Mouse (Mus musculus): Measurements from ENCODE around the gene Zfp217. TPM values are rescaled to one million over a fixed set of nuclear protein-coding genes. Genes with fewer than 3 reads are reported as not detected.

Zfp217 gene
- polyA plus RNA-seq, 2 experiments, result 2.3 to 4.8 TPM

DNA sequence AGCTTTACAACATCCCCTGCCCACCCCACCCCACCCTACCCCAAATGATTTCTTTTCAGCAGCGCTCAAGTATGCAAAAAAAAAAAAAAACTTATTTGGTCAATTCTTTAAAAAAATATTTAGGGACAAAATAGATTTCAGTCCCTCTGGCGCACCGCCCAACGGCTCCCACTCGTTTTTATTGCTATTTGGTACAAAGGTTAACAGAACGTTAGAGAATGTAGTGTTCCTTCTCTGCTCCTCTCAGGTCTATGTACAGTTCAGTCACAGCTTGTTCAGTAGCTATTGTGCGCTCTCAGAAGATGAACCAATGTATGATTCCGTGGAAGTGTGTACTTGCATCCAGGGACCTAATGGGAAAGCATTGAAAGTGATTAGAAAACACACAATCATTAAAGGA is 37.6 kb downstream of the Zfp217 start:
- Histone ChIP-seq H3K9me3 (ENCODE audit: control insufficient read depth, low read length) (no peaks in the 10 kb centered on the region), H3K4me1 (replicated peaks; ENCODE audit: control insufficient read depth in 2 of 2, insufficient read depth in 2 of 2, low read length in 1 of 2) (no peaks in the 10 kb centered on the region), H3K27me3 (ENCODE audit: control insufficient read depth, insufficient read depth, low read length) (no peaks in the 10 kb centered on the region), H3K4me3 (ENCODE audit: insufficient read depth in 1 of 2, low read depth in 2 of 2, low read length in 2 of 2) (no peak overlapping the region), H3K9ac (replicated peaks) (no peak overlapping the region), H3K4me2 (ENCODE audit: low read depth) (no peak overlapping the region), H3K36me3 (replicated peaks; ENCODE audit: control insufficient read depth, insufficient read depth, low read depth) (peaks cover 64% of the 10 kb centered on the region), H3K27ac (no peak overlapping the region)
- WGBS (ENCODE audit: insufficient replicate concordance), result 82% methylated on average over 8 of the region's 8 CpGs
- no peak for ATAC-seq (ENCODE audit: insufficient read depth)
- no peak for DNase-seq (ENCODE audit: low read depth in 3 of 3, low spot score in 3 of 3)
- no peak for TF ChIP-seq CTCF (IDR thresholded peaks at IDR 0.05; ENCODE audit: low read depth)
- no peak for TF ChIP-seq EP300 (IDR thresholded peaks at IDR 0.05; ENCODE audit: low read depth)

DNA sequence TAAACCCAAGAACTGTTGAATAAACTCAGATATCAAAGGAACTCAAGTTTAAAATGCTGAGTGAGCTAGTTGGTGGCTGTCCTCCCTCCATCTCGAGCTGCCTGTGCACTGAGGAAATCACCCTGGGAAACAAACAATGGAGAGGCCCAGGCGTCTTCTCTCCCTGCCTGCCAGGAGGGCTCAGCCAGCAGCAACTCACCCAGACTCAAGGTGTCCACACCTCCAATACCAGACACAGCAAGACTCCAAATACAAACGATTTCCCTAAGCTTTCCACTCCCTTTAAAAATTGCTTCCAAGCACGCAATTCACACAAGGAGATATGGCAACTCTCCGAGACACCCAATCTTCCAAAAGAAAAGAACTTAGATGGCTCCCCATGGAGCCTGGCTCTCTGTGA is 38.4 kb downstream of the Zfp217 start:
- Histone ChIP-seq H3K4me1 (replicated peaks; ENCODE audit: control insufficient read depth in 2 of 2, insufficient read depth in 2 of 2, low read length in 1 of 2) (no peaks in the 10 kb centered on the region), H3K9me3 (ENCODE audit: control insufficient read depth, low read length) (no peaks in the 10 kb centered on the region), H3K4me3 (ENCODE audit: insufficient read depth in 1 of 2, low read depth in 2 of 2, low read length in 2 of 2) (no peak overlapping the region), H3K9ac (replicated peaks) (no peak overlapping the region), H3K27me3 (ENCODE audit: control insufficient read depth, insufficient read depth, low read length) (no peaks in the 10 kb centered on the region), H3K4me2 (ENCODE audit: low read depth) (no peak overlapping the region), H3K27ac (no peak overlapping the region), H3K36me3 (replicated peaks; ENCODE audit: control insufficient read depth, insufficient read depth, low read depth) (peaks cover 56% of the 10 kb centered on the region)
- ATAC-seq (ENCODE audit: insufficient read depth), result no peak
- WGBS (ENCODE audit: insufficient replicate concordance), result 67% methylated on average over 5 of the region's 5 CpGs
- DNase-seq (ENCODE audit: low read depth in 3 of 3, low spot score in 3 of 3), result no peak
- no peak for TF ChIP-seq CTCF (IDR thresholded peaks at IDR 0.05; ENCODE audit: low read depth)
- TF ChIP-seq EP300 (IDR thresholded peaks at IDR 0.05; ENCODE audit: low read depth), result no peak

DNA sequence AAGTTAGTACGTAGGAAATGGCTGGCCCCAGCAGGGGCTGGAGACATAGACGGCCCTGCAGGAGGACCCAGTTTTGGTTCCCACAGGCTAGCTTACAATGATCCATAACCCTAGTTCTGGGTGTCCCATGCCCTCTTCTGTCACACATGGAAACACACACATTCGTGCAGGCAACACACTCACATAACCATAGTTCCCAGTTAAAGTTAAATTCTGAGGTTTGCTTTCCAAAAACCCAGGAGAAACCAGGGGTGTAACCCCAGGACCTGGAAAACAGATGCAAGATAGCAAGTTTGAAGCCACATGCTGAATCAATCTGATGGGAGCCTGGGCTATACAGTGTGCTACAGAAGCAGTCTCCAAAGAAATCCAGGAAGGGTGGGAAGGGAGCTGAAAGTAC is 40.1 kb downstream of the Zfp217 start:
- peaks cover 39% of the 10 kb centered on the region for H3K36me3 ChIP-seq (replicated peaks; ENCODE audit: control insufficient read depth, insufficient read depth, low read depth)
- H3K4me1 ChIP-seq (replicated peaks; ENCODE audit: control insufficient read depth in 2 of 2, insufficient read depth in 2 of 2, low read length in 1 of 2), result no peaks in the 10 kb centered on the region
- ATAC-seq (ENCODE audit: insufficient read depth), result no peak
- TF ChIP-seq CTCF (IDR thresholded peaks at IDR 0.05; ENCODE audit: low read depth), result no peak
- TF ChIP-seq EP300 (IDR thresholded peaks at IDR 0.05; ENCODE audit: low read depth), result no peak
- no peak for DNase-seq (ENCODE audit: low read depth in 3 of 3, low spot score in 3 of 3)
- H3K9me3 ChIP-seq (ENCODE audit: control insufficient read depth, low read length), result no peaks in the 10 kb centered on the region
- 53% methylated on average over 3 of the region's 3 CpGs for WGBS (ENCODE audit: insufficient replicate concordance)
- H3K4me2 ChIP-seq (ENCODE audit: low read depth), result no peak overlapping the region
- no peak overlapping the region for H3K27ac ChIP-seq
- no peak overlapping the region for H3K4me3 ChIP-seq (ENCODE audit: insufficient read depth in 1 of 2, low read depth in 2 of 2, low read length in 2 of 2)
- no peaks in the 10 kb centered on the region for H3K27me3 ChIP-seq (ENCODE audit: control insufficient read depth, insufficient read depth, low read length)
- no peak overlapping the region for H3K9ac ChIP-seq (replicated peaks)

DNA sequence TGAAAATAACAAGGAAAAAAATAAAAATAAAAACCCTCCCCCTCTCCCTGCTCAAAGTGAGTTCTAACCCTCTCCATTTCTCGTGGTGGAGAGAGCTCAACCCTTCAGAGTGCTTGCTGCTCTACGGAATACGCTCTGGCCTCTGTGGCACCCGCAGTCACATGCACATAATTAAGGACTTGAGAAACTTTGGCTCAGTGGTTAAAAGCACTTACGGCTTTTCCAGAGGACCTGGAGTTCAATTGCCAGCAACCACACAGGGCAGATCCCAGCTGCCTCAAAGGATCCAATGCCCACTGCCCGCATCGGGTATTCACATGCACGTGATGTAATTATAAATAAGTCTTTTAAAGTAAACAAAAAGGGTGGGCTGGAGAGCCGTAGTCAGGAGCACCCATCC is 41.9 kb downstream of the Zfp217 start:
- DNase-seq (ENCODE audit: low read depth in 3 of 3, low spot score in 3 of 3), result no peak

DNA sequence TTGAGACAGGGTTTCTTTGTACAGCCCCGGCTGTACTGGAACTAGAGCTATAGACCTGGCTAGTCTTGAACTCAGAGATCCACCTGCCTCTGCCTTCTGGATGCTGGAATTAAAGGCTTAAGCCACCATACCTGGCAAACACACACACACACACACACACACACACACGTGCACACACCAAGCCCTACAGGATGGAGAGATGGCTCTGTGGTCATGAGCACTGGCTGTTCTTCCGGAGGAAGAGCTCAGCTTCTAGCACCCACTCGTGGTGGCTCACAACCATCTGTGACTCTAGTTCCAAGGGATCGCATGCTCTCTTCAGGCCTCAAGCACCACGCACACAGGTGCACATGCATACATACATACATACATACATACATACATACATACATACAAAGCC is 43.5 kb downstream of the Zfp217 start:
- peaks cover 9% of the 10 kb centered on the region for H3K36me3 ChIP-seq (replicated peaks; ENCODE audit: control insufficient read depth, insufficient read depth, low read depth)
- H3K4me2 ChIP-seq (ENCODE audit: low read depth), result no peak overlapping the region
- TF ChIP-seq EP300 (IDR thresholded peaks at IDR 0.05; ENCODE audit: low read depth) (no peak), CTCF (IDR thresholded peaks at IDR 0.05; ENCODE audit: low read depth) (no peak)
- H3K27me3 ChIP-seq (ENCODE audit: control insufficient read depth, insufficient read depth, low read length), result no peaks in the 10 kb centered on the region
- no peak overlapping the region for H3K27ac ChIP-seq
- ATAC-seq (ENCODE audit: insufficient read depth) (no peak), DNase-seq (ENCODE audit: low read depth in 3 of 3, low spot score in 3 of 3) (no peak)
- no peak overlapping the region for H3K4me3 ChIP-seq (ENCODE audit: insufficient read depth in 1 of 2, low read depth in 2 of 2, low read length in 2 of 2)
- H3K4me1 ChIP-seq (replicated peaks; ENCODE audit: control insufficient read depth in 2 of 2, insufficient read depth in 2 of 2, low read length in 1 of 2), result no peaks in the 10 kb centered on the region
- H3K9ac ChIP-seq (replicated peaks), result no peak overlapping the region
- H3K9me3 ChIP-seq (ENCODE audit: control insufficient read depth, low read length), result no peaks in the 10 kb centered on the region
- 68% methylated on average over 6 of the region's 6 CpGs for WGBS (ENCODE audit: insufficient replicate concordance)

More for the DNA sequence above, 41.9 kb downstream of the Zfp217 start:
- peaks cover 23% of the 10 kb centered on the region for H3K36me3 ChIP-seq (replicated peaks; ENCODE audit: control insufficient read depth, insufficient read depth, low read depth)
- no peaks in the 10 kb centered on the region for H3K9me3 ChIP-seq (ENCODE audit: control insufficient read depth, low read length)
- H3K9ac ChIP-seq (replicated peaks), result no peak overlapping the region
- H3K4me3 ChIP-seq (ENCODE audit: insufficient read depth in 1 of 2, low read depth in 2 of 2, low read length in 2 of 2), result no peak overlapping the region
- TF ChIP-seq CTCF (IDR thresholded peaks at IDR 0.05; ENCODE audit: low read depth), result no peak
- TF ChIP-seq EP300 (IDR thresholded peaks at IDR 0.05; ENCODE audit: low read depth), result no peak
- no peak for ATAC-seq (ENCODE audit: insufficient read depth)
- 80% methylated on average over 9 of the region's 9 CpGs for WGBS (ENCODE audit: insufficient replicate concordance)
- H3K4me2 ChIP-seq (ENCODE audit: low read depth), result no peak overlapping the region
- no peak overlapping the region for H3K27ac ChIP-seq
- H3K27me3 ChIP-seq (ENCODE audit: control insufficient read depth, insufficient read depth, low read length), result no peaks in the 10 kb centered on the region
- H3K4me1 ChIP-seq (replicated peaks; ENCODE audit: control insufficient read depth in 2 of 2, insufficient read depth in 2 of 2, low read length in 1 of 2), result no peaks in the 10 kb centered on the region
